Mouse (Mus musculus) layer of hippocampus, postnatal 14 days (tissue): Measurements from ENCODE around the gene Creld1. TPM values are rescaled to one million over a fixed set of nuclear protein-coding genes. Genes with fewer than 3 reads are reported as not detected.

Source experiments
- DNase-seq, 2 experiments: peaks; one replicate each; pipeline ENCODE4 v3.0.0; 2021 to 2022; ENCODE audit warnings: low spot score in 2 of 2, mixed read lengths in 1 of 2
- total RNA-seq, 2 experiments: library from RNA; stranded (reverse); gene quantifications; 2 replicates each; pipeline ENCODE4 v1.2.3; 2021

Gene Creld1
- total RNA-seq, 2 experiments from 2014 or later, result 99.5 to 101 TPM

GRCm38 (mm10) chr6:113469021-113469420, 14.1 kb upstream of the Creld1 start:
- DNase-seq, result peak; percentile 60 to 61

DNA sequence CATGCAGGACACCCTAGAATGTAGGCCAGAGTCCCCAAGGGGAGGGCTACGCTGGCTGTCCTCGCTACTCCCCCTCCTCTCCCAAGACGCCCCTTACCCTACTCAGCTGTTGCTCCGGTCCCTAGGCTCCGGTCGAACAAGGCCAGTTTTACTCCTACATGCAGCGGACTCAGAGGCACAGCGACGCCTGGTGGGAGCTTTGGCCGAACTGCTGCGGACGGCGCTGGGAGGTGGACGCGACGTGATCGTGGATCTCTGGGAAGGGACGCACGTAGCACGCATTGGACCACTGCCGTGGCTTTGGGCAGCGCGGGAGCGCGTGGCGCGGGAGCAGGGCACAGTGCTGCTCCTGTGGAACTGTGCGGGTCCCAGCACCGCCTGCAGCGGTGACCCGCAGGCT, 13.7 kb upstream of the Creld1 start:
- peak; percentile 70 for DNase-seq

DNA sequence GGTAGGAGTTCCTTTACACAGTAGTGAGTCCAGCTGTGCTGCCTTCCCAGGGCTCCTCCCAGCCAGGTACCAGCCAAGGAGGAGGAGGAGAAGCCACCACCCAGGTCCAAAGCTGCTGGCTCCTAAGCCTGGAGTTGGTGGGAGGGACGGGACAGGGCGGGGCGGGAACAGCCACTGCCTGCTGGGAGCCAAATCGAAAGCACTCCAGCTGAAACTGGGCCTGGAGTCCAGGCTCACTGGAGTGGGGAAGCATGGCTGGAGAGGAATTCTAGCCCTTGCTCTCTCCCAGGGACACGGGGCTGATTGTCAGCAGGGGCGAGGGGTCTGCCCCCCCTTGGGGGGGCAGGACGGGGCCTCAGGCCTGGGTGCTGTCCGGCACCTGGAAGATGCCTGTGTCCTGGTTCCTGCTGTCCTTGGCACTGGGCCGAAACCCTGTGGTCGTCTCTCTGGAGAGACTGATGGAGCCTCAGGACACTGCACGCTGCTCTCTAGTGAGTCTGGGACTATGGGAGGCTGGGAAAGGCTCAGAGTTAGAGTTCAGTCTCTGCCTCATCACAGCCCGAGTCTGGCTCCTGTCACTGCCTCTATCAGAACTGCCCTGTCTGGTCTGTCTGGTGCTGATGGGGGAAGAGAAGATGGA, 11.7 kb upstream of the Creld1 start, which contains the start of gene Il17rc:
Gene Il17rc, plus strand, starts transcription at position 131 of the 640 bp plus-strand sequence.
- DNase-seq, result no peak

DNA sequence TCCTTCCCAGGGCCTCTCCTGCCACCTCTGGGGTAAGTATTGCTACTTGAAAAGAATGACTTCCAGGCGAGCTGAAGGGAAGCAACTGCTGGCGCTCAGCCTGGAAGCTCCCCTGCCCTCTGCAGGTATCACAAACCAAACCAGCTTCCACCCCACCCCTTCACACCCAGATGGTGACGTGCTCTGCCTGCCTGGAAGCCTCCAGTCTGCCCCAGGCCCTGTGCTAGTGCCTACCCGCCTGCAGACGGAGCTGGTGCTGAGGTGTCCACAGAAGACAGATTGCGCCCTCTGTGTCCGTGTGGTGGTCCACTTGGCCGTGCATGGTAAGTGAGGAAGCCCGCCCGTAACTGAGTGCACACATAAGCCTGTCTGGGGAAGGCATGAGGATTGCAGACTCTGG, 11.0 kb upstream of the Creld1 start:
- no peak for DNase-seq

DNA sequence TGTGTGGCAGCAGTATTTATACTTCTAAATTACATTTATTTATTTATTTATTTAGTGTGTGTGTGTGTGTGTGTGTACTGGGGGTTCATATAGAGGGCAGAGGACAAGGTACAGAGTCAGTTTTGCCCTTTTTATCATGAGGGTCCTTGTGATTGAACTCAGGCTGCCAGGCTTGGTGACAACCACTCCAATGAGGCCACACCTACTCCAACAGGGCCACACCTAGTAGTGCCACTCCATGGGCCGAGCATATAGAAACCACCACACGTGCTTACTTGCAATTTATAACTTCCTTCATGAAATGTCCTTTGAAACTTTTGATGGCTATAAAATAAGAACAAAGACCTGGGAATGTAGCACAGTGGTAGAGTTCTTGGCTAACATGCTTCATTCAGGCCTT, 9.9 kb upstream of the Creld1 start:
- DNase-seq, result no peak

DNA sequence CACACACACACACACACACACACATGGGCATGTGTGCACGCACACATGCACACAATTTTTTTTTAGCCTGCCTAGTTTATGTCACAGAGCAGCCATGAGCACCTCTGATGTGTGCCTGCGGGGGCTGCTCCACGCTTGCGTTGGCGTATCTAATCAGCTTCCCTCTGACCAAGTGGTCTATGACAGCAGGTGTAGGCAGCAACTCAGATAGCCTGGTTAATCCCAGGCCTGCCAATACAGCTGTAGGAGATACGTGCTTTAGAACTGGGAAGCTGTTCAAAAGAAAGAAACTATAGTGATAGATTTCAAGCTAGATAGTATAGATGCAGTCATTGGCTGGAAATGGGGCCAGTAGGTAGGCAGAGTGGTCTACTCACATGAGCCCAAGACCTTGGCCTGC, 9.4 kb upstream of the Creld1 start:
- no peak for DNase-seq

GRCm38 (mm10) chr6:113477353-113477752, 5.7 kb upstream of the Creld1 start:
- DNase-seq, result no peak

- no peak for DNase-seq
These were observed 4.2 kb upstream of the Creld1 start for GRCm38 (mm10) chr6:113478906-113479305.

- no peak for DNase-seq
These were observed 2.3 kb upstream of the Creld1 start for GRCm38 (mm10) chr6:113480555-113481373.

- peak in 1 of 2 experiments; percentile 42 for DNase-seq
These were observed 509 bp upstream of the Creld1 start for GRCm38 (mm10) chr6:113482477-113483099.

DNA sequence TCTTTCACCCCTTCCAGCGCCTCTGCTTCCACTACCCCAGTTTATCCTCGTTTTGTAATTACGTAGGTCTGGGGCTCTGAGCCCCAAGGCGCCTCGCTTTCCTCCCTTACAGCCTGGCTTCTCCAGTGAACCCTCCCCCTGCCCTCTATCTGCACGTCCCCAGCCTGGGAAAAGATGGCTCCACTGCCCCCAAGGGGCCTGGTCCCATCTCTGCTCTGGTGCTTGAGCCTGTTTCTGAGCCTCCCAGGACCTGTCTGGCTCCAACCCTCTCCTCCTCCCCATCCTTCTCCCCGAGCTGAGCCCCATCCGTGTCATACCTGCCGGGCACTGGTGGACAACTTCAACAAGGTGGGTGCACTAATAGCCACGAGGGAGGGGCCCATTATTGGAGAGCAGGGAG, 632 bp downstream of the Creld1 start:
- no peak for DNase-seq

DNA sequence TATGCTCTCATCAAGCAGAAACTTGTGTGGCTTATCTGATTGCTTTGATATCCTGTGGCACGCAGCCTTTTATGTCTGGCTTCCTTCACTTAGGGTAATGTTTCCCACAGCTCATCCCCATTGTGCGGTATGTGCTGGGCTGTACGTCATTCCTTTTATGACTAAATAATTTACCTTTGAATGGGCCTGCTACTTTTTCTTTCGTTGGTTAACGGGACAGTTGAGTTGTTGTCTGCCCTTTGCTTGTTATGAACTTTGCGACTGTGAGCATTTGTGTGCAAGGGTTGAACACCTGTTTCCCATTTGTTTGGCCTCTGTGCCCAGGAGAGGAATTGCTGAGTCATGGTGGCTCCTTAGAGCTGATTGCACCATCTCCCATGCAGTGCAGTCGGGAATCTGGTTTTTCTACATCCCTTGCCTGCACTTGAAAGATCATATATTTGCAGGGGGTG, 4.1 kb downstream of the Creld1 start:
- DNase-seq, result no peak

- no peak for DNase-seq
These were observed 6.3 kb downstream of the Creld1 start for GRCm38 (mm10) chr6:113489410-113489809.

- no peak for DNase-seq
These were observed 9.2 kb downstream of the Creld1 start for GRCm38 (mm10) chr6:113492101-113492864.

GRCm38 (mm10) chr6:113494258-113494788, 11.2 kb downstream of the Creld1 start:
- DNase-seq, result peak; percentile 74 to 77

GRCm38 (mm10) chr6:113495071-113495675, 12.1 kb downstream of the Creld1 start:
- no peak for DNase-seq

GRCm38 (mm10) chr6:113499346-113499745, 16.2 kb downstream of the Creld1 start:
- DNase-seq, result no peak

DNA sequence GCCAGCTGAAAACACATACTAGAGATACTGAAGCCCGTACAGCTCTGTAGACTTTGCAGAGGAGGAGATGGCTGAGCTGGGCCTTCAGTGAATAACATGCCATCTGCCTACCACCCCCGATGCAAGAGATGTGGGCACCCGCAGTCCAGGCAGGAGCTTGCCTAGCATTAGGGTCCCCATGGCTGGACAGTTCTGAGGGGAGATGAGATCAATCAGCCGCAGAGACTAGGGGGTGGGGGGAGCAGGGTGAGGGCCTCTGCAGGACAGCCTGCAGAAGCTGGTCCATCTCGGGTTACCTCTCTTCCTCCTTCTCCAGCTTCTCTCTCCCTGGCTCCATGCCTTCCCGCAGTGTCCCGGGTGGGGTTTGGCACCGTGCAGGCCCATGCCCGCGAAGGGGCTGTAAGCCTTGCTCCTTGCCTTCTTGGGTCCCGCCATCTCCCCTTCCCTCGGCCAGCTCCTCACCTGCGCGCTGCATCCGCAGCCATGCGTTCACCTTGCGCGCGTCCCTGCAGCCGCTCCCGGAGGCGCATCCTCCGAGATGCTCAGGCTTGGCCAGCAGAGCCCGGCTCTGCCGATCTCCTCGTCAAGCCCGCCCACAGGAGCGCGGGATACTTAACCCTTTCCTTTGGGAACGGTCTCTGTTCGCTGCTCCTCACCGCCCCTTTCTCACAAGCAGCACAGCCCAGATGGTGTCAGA, 18.4 kb downstream of the Creld1 start, which contains the start of gene Prrt3:
Gene Prrt3, minus strand, starts transcription at position 544 of the 697 bp plus-strand sequence.
- DNase-seq, result peak; percentile 65 to 72

- no peak for DNase-seq
These were observed 19.7 kb downstream of the Creld1 start for GRCm38 (mm10) chr6:113502801-113503200.

DNA sequence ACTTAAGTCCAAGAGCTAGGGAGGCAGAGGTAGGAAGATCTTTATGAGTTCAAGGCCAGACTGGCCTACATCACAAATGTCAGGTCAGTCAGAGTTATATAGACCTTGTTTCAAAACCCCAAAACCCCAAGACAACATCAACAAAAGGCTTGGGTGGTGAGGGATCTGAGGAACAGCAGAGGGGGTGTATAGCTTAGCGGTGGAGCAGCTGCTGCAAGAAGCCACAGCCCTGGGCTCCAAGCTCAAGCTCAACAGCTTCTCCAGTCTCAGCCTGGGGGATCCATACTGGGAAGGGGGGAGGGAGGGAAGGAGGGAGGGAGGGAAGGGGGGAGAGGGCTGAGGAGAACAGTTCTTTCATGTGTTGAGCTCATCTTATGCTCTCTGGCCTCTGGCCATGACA, 22.6 kb downstream of the Creld1 start:
- no peak for DNase-seq
